Mouse (Mus musculus) liver, adult 2 months (tissue): ENCODE results near the gene Gjb5.

Experiments used
- CTCF ChIP-seq: fragments of 200-500 bp; IDR thresholded peaks from 2 replicates; pipeline ENCODE4 v1.5.1; 2011; ENCODE audit warnings: low read depth, low read length, control low read depth
- POLR2A ChIP-seq: fragments of 200-500 bp; IDR thresholded peaks from 2 replicates; pipeline ENCODE4 v1.6.1; 2011; ENCODE audit warnings: low read length, control low read depth; ENCODE audit not compliant: insufficient read depth; ENCODE audit errors: extremely low read depth

- TF ChIP-seq CTCF: no peak
- no peak for TF ChIP-seq POLR2A
Measured at GRCm38 (mm10) chr4:127329751-127330150, 28.2 kb downstream of the Gjb5 start.
